Mouse (Mus musculus): ENCODE measurements around the gene Zfp36l1. TPM values are rescaled to one million over a fixed set of nuclear protein-coding genes. Genes with fewer than 3 reads are reported as not detected.
A peak's percentile ranks its signal among the peaks of the same experiment; 100 is the strongest.

The Zfp36l1 gene
- polyA plus RNA-seq, 1 experiment from 2014 or later: 91.2 TPM

DNA sequence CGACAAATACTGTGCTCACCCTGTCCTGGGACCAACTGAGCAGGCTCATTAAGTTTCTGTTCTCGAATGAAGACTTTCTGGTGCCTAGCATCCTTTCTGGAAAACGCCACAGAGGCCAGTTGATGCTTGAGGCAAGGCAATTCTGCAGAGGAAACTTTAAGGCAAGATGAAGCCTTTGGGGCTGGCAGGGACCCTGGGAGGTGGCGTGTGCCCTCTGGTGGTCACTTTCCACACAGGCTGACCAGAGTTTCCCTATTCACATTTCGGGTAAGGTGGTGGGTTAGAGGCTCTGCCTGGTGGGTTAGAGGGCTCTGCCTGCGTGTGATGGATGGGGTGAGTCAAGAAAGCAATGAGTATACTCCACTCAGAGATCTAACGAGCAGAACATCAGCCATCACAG is 28.7 kb upstream of the Zfp36l1 start:
- 0 out of 2 replicates have a peak, but pooled peaks have one; percentile 27 for ATAC-seq (ENCODE audit: low FRiP score, low read depth)
- H3K9ac ChIP-seq (replicated peaks): no peak overlapping the region
- no peaks in the 10 kb centered on the region for H3K36me3 ChIP-seq
- H3K27me3 ChIP-seq: peaks cover 5% of the 10 kb centered on the region; the same call in 1 of the 2 replicates
- no peak overlapping the region for H3K4me2 ChIP-seq (replicated peaks)
- no peak overlapping the region for H3K27ac ChIP-seq (replicated peaks)
- no peak overlapping the region for H3K4me3 ChIP-seq
- peaks cover 10% of the 10 kb centered on the region; the same call in 1 of the 2 replicates for H3K4me1 ChIP-seq
- no peaks in the 10 kb centered on the region for H3K9me3 ChIP-seq
- WGBS: 16% methylated on average over 7 of the region's 7 CpGs

GRCm38 (mm10) chr12:80141011-80141410 is 28.2 kb upstream of the Zfp36l1 start:
- WGBS: 91% methylated on average over 8 of the region's 8 CpGs
- Histone ChIP-seq H3K27me3 (peaks cover 5% of the 10 kb centered on the region; the same call in 1 of the 2 replicates), H3K4me3 (no peak overlapping the region), H3K27ac (replicated peaks) (no peak overlapping the region), H3K4me2 (replicated peaks) (no peak overlapping the region), H3K4me1 (peaks cover 9% of the 10 kb centered on the region; the same call in 1 of the 2 replicates), H3K36me3 (no peaks in the 10 kb centered on the region), H3K9ac (replicated peaks) (no peak overlapping the region), H3K9me3 (no peaks in the 10 kb centered on the region)
- no peak for ATAC-seq (ENCODE audit: low FRiP score, low read depth)

- Histone ChIP-seq H3K9me3 (no peaks in the 10 kb centered on the region), H3K27me3 (peaks cover 11% of the 10 kb centered on the region; the same call in 1 of the 2 replicates), H3K36me3 (no peaks in the 10 kb centered on the region), H3K4me1 (peaks cover 3% of the 10 kb centered on the region; the same call in 1 of the 2 replicates), H3K4me3 (no peak overlapping the region), H3K4me2 (replicated peaks) (no peak overlapping the region), H3K9ac (replicated peaks) (no peak overlapping the region), H3K27ac (replicated peaks) (no peak overlapping the region)
- 79% methylated on average over 1 of the region's 1 CpGs for WGBS
- ATAC-seq (ENCODE audit: low FRiP score, low read depth): no peak
Measured at GRCm38 (mm10) chr12:80137744-80138143, 24.9 kb upstream of the Zfp36l1 start.

DNA sequence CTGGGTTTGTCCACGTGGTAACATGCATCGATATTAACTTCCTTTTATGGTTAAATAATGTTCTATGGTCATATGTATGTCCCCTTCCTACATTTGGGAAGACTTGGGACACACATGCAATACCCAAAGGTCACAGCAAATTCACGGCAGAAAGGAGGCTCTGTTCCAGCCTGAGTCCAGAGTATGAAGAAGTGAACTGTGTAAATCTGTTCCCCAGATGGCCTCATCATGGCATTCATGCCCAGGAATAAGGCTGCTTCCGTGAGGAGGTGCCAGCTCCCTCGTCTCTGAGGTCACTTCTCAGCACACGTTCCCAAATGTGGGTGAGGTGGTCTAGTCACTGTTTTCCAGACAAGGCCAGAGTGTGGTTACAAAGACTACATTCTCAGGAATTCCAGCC is 24.4 kb upstream of the Zfp36l1 start:
- Histone ChIP-seq H3K27ac (replicated peaks) (no peak overlapping the region), H3K4me1 (peaks cover 4% of the 10 kb centered on the region), H3K9me3 (no peaks in the 10 kb centered on the region), H3K4me2 (replicated peaks) (no peak overlapping the region), H3K9ac (replicated peaks) (no peak overlapping the region), H3K27me3 (peaks cover 11% of the 10 kb centered on the region; the same call in 1 of the 2 replicates), H3K4me3 (no peak overlapping the region), H3K36me3 (no peaks in the 10 kb centered on the region)
- ATAC-seq (ENCODE audit: low FRiP score, low read depth): no peak
- 85% methylated on average over 6 of the region's 6 CpGs for WGBS

- Histone ChIP-seq H3K4me2 (replicated peaks) (no peak overlapping the region), H3K4me3 (no peak overlapping the region), H3K27me3 (peaks cover 11% of the 10 kb centered on the region; the same call in 1 of the 2 replicates), H3K9me3 (no peaks in the 10 kb centered on the region), H3K36me3 (no peaks in the 10 kb centered on the region), H3K4me1 (peaks cover 13% of the 10 kb centered on the region), H3K27ac (replicated peaks) (no peak overlapping the region), H3K9ac (replicated peaks) (no peak overlapping the region)
- WGBS: 88% methylated on average over 12 of the region's 12 CpGs
- ATAC-seq (ENCODE audit: low FRiP score, low read depth): no peak
Measured at GRCm38 (mm10) chr12:80136264-80136930, 23.6 kb upstream of the Zfp36l1 start.

DNA sequence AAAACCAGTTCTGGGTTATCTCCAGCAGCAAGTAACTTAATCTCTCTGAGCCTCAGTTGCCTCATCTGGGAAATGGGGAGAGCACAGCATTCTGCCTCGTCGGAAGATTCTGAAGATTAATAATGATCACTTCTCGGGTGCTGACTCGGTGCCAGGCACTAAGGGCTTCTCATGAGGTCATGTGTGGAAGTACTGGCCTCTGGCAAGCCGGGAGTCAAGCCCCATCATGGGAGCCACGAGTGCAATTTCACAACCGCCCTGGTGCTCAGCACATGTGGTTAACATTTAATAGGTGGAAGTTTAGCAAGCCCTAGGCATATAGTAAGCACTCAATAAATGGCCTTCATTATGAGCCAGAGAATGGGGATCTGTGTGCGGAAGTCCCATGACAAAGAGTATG is 22.4 kb upstream of the Zfp36l1 start:
- Histone ChIP-seq H3K27ac (replicated peaks) (no peak overlapping the region), H3K4me2 (replicated peaks) (no peak overlapping the region), H3K4me1 (peaks cover 25% of the 10 kb centered on the region), H3K27me3 (peaks cover 7% of the 10 kb centered on the region; the same call in 1 of the 2 replicates), H3K36me3 (no peaks in the 10 kb centered on the region), H3K9me3 (no peaks in the 10 kb centered on the region), H3K9ac (replicated peaks) (no peak overlapping the region), H3K4me3 (no peak overlapping the region)
- ATAC-seq (ENCODE audit: low FRiP score, low read depth): no peak
- 92% methylated on average over 8 of the region's 8 CpGs for WGBS

DNA sequence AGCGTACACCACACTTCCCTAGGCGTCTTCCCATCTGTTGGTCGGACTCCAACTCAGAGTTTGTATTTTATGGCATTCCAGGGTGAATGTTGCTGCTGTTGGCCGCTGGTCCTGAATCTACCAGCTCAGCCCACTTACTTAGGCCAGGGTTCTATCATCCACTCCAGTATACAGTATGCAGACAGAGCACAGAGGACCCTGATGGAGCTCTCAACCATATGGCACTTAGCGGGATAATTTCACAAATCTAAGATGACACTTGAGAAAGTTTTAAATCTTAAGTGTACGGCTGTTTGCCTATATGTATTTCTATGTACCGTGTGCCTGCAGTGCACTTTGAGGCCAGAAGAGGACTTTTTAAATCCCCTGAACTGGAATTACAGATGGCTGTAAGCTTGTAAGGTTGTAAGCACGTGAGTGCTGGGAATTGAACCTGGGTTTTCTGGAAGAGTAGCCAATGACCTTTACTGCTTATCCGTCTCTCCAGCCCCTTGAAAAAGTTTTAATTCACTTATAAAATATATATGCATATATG is 20.3 kb upstream of the Zfp36l1 start:
- Histone ChIP-seq H3K27me3 (peaks cover 6% of the 10 kb centered on the region; the same call in 1 of the 2 replicates), H3K9ac (replicated peaks) (no peak overlapping the region; the same call in 1 of the 2 replicates), H3K27ac (replicated peaks) (no peak overlapping the region), H3K36me3 (no peaks in the 10 kb centered on the region), H3K4me2 (replicated peaks) (peak overlapping the region; percentile 64), H3K9me3 (no peaks in the 10 kb centered on the region), H3K4me3 (peak overlapping the region; percentile 61; the same call in 1 of the 2 replicates), H3K4me1 (peaks cover 35% of the 10 kb centered on the region)
- 42% methylated on average over 9 of the region's 9 CpGs for WGBS
- ATAC-seq (ENCODE audit: low FRiP score, low read depth): peak; percentile 57

GRCm38 (mm10) chr12:80132250-80133003 is 19.6 kb upstream of the Zfp36l1 start:
- Histone ChIP-seq H3K4me3 (peak overlapping the region; percentile 61), H3K27ac (replicated peaks) (peak overlapping the region; percentile 95), H3K9ac (replicated peaks) (peak overlapping the region; percentile 88), H3K4me2 (replicated peaks) (peak overlapping the region; percentile 64), H3K36me3 (no peaks in the 10 kb centered on the region), H3K9me3 (no peaks in the 10 kb centered on the region), H3K4me1 (peaks cover 35% of the 10 kb centered on the region), H3K27me3 (peaks cover 6% of the 10 kb centered on the region; the same call in 1 of the 2 replicates)
- peak; percentile 84 for ATAC-seq (ENCODE audit: low FRiP score, low read depth)
- under 1% methylated on average over 66 of the region's 66 CpGs for WGBS

DNA sequence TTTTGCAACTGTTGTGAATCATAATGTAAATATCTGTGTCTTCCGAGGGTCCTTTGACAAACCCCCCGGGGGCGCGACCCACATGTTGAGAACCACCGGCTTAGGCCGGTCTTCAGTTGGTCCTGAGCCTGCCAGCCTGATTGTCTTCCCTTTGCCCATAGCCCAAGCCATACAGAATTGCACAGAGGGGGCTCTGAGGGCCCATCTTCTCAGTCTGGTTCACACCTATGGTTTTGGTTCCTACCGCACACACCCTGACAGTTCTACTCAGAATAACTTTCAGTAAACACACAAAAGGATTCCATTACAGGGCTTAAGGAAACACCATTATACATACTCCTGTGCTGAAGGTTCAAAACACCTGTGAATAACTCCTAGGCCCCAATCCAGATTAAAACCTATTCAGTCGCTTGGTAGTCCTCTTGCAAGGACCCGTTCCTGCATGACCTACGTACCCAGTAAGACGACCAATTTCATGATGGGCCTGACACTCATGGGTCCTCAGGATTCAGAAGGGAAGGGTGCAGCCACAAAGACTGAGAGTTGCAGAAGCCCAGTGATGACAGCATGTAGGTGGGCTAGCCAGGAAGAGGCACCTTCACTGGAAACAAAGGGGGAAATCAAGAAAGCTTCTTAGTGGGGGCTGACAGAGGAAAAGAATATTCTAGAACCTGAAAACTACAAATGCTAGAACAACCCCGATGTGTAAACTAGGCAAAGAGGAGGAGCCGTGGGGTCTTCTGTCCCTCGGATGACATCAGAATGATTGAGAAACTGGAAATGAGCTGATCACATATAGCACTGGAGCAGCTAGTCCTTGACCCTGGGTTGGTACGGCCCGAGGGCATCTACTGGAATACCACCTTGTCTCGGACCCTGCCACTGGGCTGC is 18.8 kb upstream of the Zfp36l1 start:
- Histone ChIP-seq H3K4me1 (peaks cover 35% of the 10 kb centered on the region), H3K27me3 (peaks cover 6% of the 10 kb centered on the region; the same call in 1 of the 2 replicates), H3K9ac (replicated peaks) (peak overlapping the region; percentile 88; the same call in 1 of the 2 replicates), H3K27ac (replicated peaks) (peak overlapping the region; percentile 95), H3K4me2 (replicated peaks) (peak overlapping the region; percentile 64), H3K36me3 (no peaks in the 10 kb centered on the region), H3K9me3 (no peaks in the 10 kb centered on the region), H3K4me3 (peak overlapping the region; percentile 61)
- 56% methylated on average over 17 of the region's 17 CpGs for WGBS
- peak; percentile 28; the same call in 1 of the 2 replicates for ATAC-seq (ENCODE audit: low FRiP score, low read depth)

DNA sequence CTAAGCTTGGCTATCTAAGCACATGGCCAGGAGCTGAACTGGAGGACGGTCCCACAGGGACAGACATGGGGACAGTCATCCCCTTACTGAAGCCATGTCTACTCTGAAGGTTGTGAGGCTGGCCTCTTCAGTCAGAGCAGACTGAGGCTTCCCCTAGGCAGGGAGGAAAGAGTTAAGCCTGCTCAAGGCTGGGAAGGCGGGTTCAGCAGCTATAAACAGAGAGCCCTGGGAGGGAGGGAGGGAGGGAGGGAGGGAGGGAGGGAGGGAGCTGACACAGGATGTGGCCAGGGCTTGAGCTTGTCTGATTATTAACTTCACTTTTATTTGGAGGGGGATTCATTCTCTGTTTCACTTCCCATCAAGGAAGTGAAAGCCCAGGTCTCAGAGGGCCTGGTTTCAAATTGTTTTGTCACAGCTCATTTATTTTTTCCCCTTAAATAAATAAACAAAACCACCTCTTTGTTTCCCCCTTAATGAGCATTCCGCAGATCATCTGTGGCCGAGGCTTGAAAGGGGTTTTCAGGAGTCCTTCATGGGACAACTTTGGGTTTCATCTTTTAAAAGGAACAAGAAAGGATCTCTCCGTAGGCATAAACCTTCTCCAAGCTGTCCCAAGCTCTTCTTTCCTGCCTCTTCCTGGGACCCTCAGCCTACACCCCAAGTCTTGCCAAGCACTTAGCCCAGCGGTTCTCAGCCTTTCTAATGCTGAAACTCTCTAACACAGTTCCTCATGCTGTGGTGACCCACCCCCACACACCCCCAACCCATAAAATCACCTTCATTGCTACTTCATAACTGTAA is 17.9 kb upstream of the Zfp36l1 start:
- peak; percentile 55 for ATAC-seq (ENCODE audit: low FRiP score, low read depth)
- Histone ChIP-seq H3K4me3 (no peak overlapping the region), H3K36me3 (no peaks in the 10 kb centered on the region), H3K4me2 (replicated peaks) (peak overlapping the region; percentile 64), H3K27ac (replicated peaks) (peak overlapping the region; percentile 95), H3K27me3 (peaks cover 6% of the 10 kb centered on the region; the same call in 1 of the 2 replicates), H3K9me3 (no peaks in the 10 kb centered on the region), H3K9ac (replicated peaks) (peak overlapping the region; percentile 88; the same call in 1 of the 2 replicates), H3K4me1 (peaks cover 35% of the 10 kb centered on the region)
- WGBS: 13% methylated on average over 6 of the region's 6 CpGs
